Mouse (Mus musculus) brain, embryonic 14.5 days (tissue): ENCODE measurements at regions not wholly inside any gene's neighbourhood (a gene's known extent, or its start where the extent isn't known, plus 50 kb on each side); places are given as distances from the start of the nearest gene placed in this dataset.

ENCODE experiments used
- DNase-seq: peaks from one replicate; pipeline ENCODE4 v3.0.0-alpha.2; 2011; ENCODE audit warnings: low read depth
- CTCF ChIP-seq: fragments of 200-500 bp; IDR thresholded peaks from 2 replicates; pipeline ENCODE4 v1.5.1; 2012; ENCODE audit warnings: inconsistent platforms, mild to moderate bottlenecking, moderate library complexity, borderline replicate concordance; ENCODE audit not compliant: insufficient read depth, insufficient read length; ENCODE audit errors: extremely low read depth
- POLR2A ChIP-seq: fragments of 200-500 bp; IDR thresholded peaks from 2 replicates; pipeline ENCODE4 v1.6.1; 2012; ENCODE audit warnings: mild to moderate bottlenecking, inconsistent platforms, borderline replicate concordance; ENCODE audit not compliant: poor library complexity, insufficient read depth, insufficient read length, severe bottlenecking; ENCODE audit errors: extremely low read depth

GRCm38 (mm10) chr14:67584456-67585048 lies 1575.5 kb upstream of the Gulo start:
- DNase-seq: peak; percentile 67
- TF ChIP-seq CTCF: peak; percentile 69
- no peak for TF ChIP-seq POLR2A

- peak; percentile 79 for DNase-seq
Observed at GRCm38 (mm10) chr14:67582201-67582782, 1573.3 kb upstream of the Gulo start.

DNA sequence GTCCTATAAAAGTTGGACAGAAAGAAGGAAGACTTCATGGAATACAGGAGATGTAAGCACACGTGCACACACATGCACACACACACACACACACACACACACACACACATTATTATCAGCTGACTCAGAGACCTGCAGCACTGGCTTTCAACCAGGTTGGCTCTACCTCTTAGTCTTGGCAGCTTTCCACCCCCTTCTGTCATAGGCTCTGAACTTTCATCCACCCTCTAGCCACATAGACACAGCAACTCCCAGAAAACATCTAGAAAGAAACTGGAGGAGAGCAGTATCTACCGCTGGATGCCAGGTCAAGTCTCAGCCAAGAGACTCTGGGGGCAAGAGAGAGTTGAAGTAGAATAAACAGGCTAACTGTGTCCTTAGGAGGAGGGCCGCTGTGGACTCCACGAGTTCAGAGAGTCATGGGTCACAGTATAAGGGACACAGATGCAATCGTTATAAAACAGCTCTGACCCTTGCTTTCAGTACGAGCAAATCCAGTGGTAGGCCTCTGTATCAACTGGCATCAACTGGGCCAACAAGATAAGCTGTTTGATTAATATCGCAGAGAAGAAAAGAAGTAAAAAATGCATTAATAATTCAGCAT lies 1565.4 kb upstream of the Gulo start:
- no peak for TF ChIP-seq POLR2A
- no peak for TF ChIP-seq CTCF
- no peak for DNase-seq

More at GRCm38 (mm10) chr14:67582201-67582782, 1573.3 kb upstream of the Gulo start:
- TF ChIP-seq CTCF (no peak), POLR2A (no peak)

DNA sequence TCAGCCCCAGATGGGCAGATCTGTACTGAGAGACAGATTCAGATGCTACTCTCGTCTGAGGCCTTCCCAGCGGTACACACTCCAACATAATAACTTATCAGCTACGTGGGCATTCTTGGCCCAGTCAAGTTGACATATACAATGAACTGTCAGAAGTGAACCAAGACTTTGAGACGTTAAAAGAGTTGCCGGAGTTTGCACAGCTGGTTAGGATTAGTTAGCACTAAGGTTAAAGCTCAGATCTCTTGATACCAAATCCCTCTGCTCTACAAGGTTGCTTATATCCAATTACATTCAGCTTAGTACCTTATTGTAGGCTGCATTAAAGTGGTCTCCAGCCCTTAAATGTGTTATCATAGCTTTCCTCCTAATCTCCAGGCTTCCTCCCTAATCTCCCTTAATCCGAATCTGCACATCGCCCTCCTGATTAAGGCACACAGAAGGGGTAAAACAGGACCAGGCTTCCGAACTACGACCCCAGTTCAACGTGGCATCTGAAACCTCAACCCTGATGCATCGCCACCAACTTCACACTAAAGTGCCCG lies 1564.5 kb upstream of the Gulo start:
- TF ChIP-seq CTCF (no peak), POLR2A (no peak)
- DNase-seq: no peak

DNA sequence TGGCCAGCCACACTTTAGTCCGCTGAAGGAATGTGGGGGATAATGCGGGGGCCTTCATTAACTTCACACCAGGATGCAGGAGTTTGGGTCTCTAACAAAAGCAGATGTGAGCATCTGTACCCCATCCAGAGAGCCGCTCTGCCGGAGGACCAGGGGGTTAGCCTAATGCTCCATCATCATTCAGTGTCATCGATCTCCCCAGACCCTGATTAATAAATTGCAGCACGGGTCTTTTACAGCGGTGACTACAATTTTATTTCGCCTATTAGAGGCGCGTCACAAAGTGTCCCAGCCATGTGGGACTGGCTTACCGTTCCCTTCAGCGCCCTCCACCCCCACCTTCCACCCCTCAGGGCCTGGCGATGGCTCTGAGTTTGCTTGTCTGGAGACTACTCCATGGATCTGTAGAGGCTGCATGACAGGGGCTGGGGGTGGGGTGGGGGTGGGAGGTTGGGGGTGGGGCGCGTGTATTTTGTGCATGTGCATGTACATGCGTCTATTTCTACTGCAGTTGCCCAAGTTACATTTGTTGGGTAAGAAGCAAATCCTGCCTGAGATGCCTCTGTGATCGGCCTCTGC lies 1560.8 kb upstream of the Gulo start:
- TF ChIP-seq POLR2A (no peak), CTCF (no peak)
- DNase-seq: no peak

GRCm38 (mm10) chr14:67568896-67569743 lies 1560.1 kb upstream of the Gulo start:
- no peak for TF ChIP-seq CTCF
- TF ChIP-seq POLR2A: no peak
- peak; percentile 67 for DNase-seq

DNA sequence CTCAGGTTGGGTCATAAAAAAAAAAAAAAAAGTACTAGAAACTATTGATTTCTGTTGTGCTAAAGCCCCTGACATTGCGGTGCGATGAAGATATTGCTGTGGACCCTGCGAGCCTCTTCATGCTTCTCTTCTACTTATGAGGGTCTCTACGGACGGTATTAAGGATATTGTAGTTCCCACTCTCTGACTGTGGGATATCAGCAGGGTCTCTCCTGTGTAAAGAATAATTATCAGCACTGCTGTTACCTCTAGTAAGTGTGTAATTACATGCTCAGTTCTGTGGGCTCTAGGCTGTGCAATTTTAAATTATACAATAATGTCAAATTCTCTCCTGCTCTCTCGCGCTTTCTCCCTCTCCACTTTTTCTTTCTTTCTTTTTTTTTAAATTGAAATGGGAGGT lies 1545.9 kb upstream of the Gulo start:
- peak; percentile 48 for DNase-seq
- TF ChIP-seq POLR2A (no peak), CTCF (no peak)

- peak; percentile 90 for DNase-seq
- no peak for TF ChIP-seq POLR2A
- TF ChIP-seq CTCF: no peak
Observed at GRCm38 (mm10) chr14:67550462-67551185, 1541.6 kb upstream of the Gulo start.

GRCm38 (mm10) chr14:67548750-67549149 lies 1539.7 kb upstream of the Gulo start:
- peak; percentile 43; the same call in 1 of the 2 replicates for TF ChIP-seq CTCF
- TF ChIP-seq POLR2A: no peak
- no peak for DNase-seq

GRCm38 (mm10) chr14:67545036-67545435 lies 1536.0 kb upstream of the Gulo start:
- no peak for DNase-seq
- no peak for TF ChIP-seq CTCF
- TF ChIP-seq POLR2A: no peak
